Mouse (Mus musculus): ENCODE results near the gene 2810006K23Rik. TPM values are rescaled to one million over a fixed set of nuclear protein-coding genes. Genes with fewer than 3 reads are reported as not detected.

The 2810006K23Rik gene
- polyA plus RNA-seq, 1 experiment, result 8.0 TPM

- Histone ChIP-seq H3K27me3 (replicated peaks; ENCODE audit: control insufficient read depth, insufficient read depth, low read length) (no peaks in the 10 kb centered on the region), H3K4me3 (ENCODE audit: insufficient read depth, low read depth, low read length) (no peak overlapping the region), H3K36me3 (ENCODE audit: control insufficient read depth, insufficient read depth, low read length) (peaks cover 3% of the 10 kb centered on the region; the same call in 1 of the 2 replicates), H3K27ac (ENCODE audit: insufficient read depth, low read depth, low read length) (no peak overlapping the region), H3K4me1 (ENCODE audit: control insufficient read depth, insufficient read depth, low read length) (no peaks in the 10 kb centered on the region)
- TF ChIP-seq POLR2A (IDR thresholded peaks at IDR 0.05; ENCODE audit: low read depth, low read length) (no peak), CTCF (conservative IDR thresholded peaks at IDR 0.05; ENCODE audit: insufficient read depth, insufficient read length, low read depth, low read length) (no peak)
- no peak for DNase-seq
- WGBS, result 82% methylated on average over 8 of the region's 8 CpGs
These were observed 15.0 kb downstream of the 2810006K23Rik start for GRCm38 (mm10) chr5:124342897-124343296.

DNA sequence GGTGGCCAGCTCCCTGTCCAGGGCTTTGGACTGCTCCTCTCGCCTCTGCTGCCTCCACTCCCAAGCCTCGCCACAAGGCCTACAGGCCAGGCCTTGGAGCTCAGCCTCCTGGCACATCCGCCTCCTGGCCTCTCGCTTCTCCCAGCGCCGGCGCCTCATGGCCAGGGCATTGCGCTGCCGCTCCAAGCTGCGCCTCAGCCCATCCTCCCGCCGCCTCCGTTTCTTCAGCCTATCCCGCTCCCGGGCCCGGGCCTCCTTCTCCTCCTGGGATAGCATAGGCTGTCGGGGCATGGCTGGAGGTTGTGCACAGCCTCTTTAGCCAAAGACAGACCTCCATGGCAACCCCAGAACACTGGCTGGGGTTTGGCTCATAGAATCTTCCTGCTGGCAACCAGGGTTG lies 21.3 kb downstream of the 2810006K23Rik start:
- H3K27me3 ChIP-seq (replicated peaks; ENCODE audit: control insufficient read depth, insufficient read depth, low read length), result no peaks in the 10 kb centered on the region
- H3K4me1 ChIP-seq (ENCODE audit: control insufficient read depth, insufficient read depth, low read length), result peaks cover 7% of the 10 kb centered on the region
- TF ChIP-seq POLR2A (IDR thresholded peaks at IDR 0.05; ENCODE audit: low read depth, low read length) (no peak), CTCF (conservative IDR thresholded peaks at IDR 0.05; ENCODE audit: insufficient read depth, insufficient read length, low read depth, low read length) (no peak)
- peaks cover 6% of the 10 kb centered on the region; the same call in 1 of the 2 replicates for H3K36me3 ChIP-seq (ENCODE audit: control insufficient read depth, insufficient read depth, low read length)
- H3K27ac ChIP-seq (ENCODE audit: insufficient read depth, low read depth, low read length), result no peak overlapping the region
- H3K4me3 ChIP-seq (ENCODE audit: insufficient read depth, low read depth, low read length), result no peak overlapping the region
- WGBS, result 87% methylated on average over 17 of the region's 17 CpGs
- no peak for DNase-seq

- WGBS, result 79% methylated on average over 2 of the region's 2 CpGs
- no peak overlapping the region for H3K4me3 ChIP-seq (ENCODE audit: insufficient read depth, low read depth, low read length)
- DNase-seq, result no peak
- peaks cover 6% of the 10 kb centered on the region; the same call in 1 of the 2 replicates for H3K36me3 ChIP-seq (ENCODE audit: control insufficient read depth, insufficient read depth, low read length)
- TF ChIP-seq CTCF (conservative IDR thresholded peaks at IDR 0.05; ENCODE audit: insufficient read depth, insufficient read length, low read depth, low read length) (no peak), POLR2A (IDR thresholded peaks at IDR 0.05; ENCODE audit: low read depth, low read length) (no peak)
- H3K27me3 ChIP-seq (replicated peaks; ENCODE audit: control insufficient read depth, insufficient read depth, low read length), result no peaks in the 10 kb centered on the region
- H3K27ac ChIP-seq (ENCODE audit: insufficient read depth, low read depth, low read length), result no peak overlapping the region
- H3K4me1 ChIP-seq (ENCODE audit: control insufficient read depth, insufficient read depth, low read length), result peaks cover 7% of the 10 kb centered on the region
These were observed 22.5 kb downstream of the 2810006K23Rik start for GRCm38 (mm10) chr5:124350350-124350749.

DNA sequence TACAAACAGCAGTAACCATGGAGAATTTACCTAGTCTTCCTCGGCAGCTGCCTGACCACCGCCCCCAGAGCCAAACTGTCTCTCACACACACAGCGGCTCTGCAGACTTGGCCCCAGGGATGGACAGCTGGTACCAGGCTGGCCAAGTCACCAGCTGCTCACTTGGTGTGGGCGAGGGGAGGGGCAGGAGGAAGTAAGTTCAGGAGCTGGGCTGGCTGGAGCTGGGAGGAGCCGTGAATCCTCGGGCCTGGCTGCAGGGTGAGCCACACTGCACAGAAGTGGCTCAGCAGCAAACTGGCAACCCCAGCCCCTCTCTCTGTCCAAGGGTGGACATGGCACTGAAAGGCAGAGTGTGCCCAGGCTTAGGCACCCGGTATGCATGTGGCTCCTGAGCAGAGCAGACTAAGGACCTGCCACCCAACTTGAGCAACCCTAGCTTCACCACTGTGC lies 23.2 kb downstream of the 2810006K23Rik start:
- Histone ChIP-seq H3K27ac (ENCODE audit: insufficient read depth, low read depth, low read length) (no peak overlapping the region), H3K4me1 (ENCODE audit: control insufficient read depth, insufficient read depth, low read length) (peaks cover 7% of the 10 kb centered on the region), H3K4me3 (ENCODE audit: insufficient read depth, low read depth, low read length) (no peak overlapping the region), H3K27me3 (replicated peaks; ENCODE audit: control insufficient read depth, insufficient read depth, low read length) (no peaks in the 10 kb centered on the region), H3K36me3 (ENCODE audit: control insufficient read depth, insufficient read depth, low read length) (peaks cover 4% of the 10 kb centered on the region; the same call in 1 of the 2 replicates)
- 17% methylated on average over 7 of the region's 7 CpGs for WGBS
- TF ChIP-seq POLR2A (IDR thresholded peaks at IDR 0.05; ENCODE audit: low read depth, low read length), result no peak
- TF ChIP-seq CTCF (conservative IDR thresholded peaks at IDR 0.05; ENCODE audit: insufficient read depth, insufficient read length, low read depth, low read length), result no peak
- DNase-seq, result peak; percentile 57

- DNase-seq, result no peak
- H3K27me3 ChIP-seq (replicated peaks; ENCODE audit: control insufficient read depth, insufficient read depth, low read length), result no peaks in the 10 kb centered on the region
- H3K4me1 ChIP-seq (ENCODE audit: control insufficient read depth, insufficient read depth, low read length), result peaks cover 7% of the 10 kb centered on the region
- peaks cover 3% of the 10 kb centered on the region; the same call in 1 of the 2 replicates for H3K36me3 ChIP-seq (ENCODE audit: control insufficient read depth, insufficient read depth, low read length)
- TF ChIP-seq CTCF (conservative IDR thresholded peaks at IDR 0.05; ENCODE audit: insufficient read depth, insufficient read length, low read depth, low read length), result no peak
- no peak for TF ChIP-seq POLR2A (IDR thresholded peaks at IDR 0.05; ENCODE audit: low read depth, low read length)
- H3K27ac ChIP-seq (ENCODE audit: insufficient read depth, low read depth, low read length), result no peak overlapping the region; the same call in 1 of the 2 replicates
- WGBS, result 63% methylated on average over 3 of the region's 3 CpGs
- no peak overlapping the region for H3K4me3 ChIP-seq (ENCODE audit: insufficient read depth, low read depth, low read length)
These were observed 23.7 kb downstream of the 2810006K23Rik start for GRCm38 (mm10) chr5:124351604-124352003.

DNA sequence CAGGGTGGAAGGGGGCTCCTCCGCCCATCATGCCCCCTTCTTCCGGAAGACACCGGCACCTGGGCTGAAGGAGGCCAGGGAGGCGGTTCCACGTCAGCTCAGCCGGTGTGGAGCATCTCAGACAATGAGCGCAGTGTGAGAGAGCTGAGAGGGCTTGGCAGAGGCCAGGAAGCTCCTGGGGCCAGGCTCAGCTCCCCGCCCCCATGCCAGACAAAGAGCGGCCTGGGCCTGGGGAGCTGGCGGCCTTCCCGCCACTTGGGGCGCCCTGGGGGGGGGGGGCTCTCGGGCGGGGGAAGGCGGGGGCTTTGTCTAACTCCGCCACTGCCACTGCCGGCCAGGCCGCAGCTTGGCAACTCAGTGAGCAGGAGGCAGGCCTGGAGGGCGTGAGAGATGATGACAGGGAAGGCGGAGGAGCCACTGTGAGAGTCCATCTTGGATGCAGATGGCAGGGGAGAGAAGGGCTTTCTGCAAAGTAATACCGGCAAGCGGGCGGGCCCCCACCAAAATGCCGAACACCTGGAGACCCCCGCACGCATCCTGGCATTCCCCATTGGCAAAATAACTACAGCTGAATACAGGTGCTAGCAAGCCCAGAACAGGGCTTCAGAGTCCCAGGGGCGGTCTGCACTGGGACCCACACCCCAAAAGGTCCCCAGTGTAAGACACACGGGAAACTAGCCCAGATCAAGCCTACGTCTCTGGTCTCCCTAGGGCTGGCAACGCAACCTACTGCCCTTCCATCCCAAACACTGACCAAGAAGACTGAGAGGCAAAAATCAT lies 24.4 kb downstream of the 2810006K23Rik start:
- TF ChIP-seq POLR2A (IDR thresholded peaks at IDR 0.05; ENCODE audit: low read depth, low read length) (no peak), CTCF (conservative IDR thresholded peaks at IDR 0.05; ENCODE audit: insufficient read depth, insufficient read length, low read depth, low read length) (no peak)
- Histone ChIP-seq H3K4me3 (ENCODE audit: insufficient read depth, low read depth, low read length) (peak overlapping the region; percentile 84), H3K4me1 (ENCODE audit: control insufficient read depth, insufficient read depth, low read length) (peaks cover 7% of the 10 kb centered on the region), H3K27me3 (replicated peaks; ENCODE audit: control insufficient read depth, insufficient read depth, low read length) (no peaks in the 10 kb centered on the region), H3K36me3 (ENCODE audit: control insufficient read depth, insufficient read depth, low read length) (peaks cover 3% of the 10 kb centered on the region; the same call in 1 of the 2 replicates), H3K27ac (ENCODE audit: insufficient read depth, low read depth, low read length) (peak overlapping the region; percentile 10)
- WGBS, result 6% methylated on average over 30 of the region's 30 CpGs
- peak; percentile 83 for DNase-seq

- WGBS, result 1% methylated on average over 32 of the region's 32 CpGs
- DNase-seq, result no peak
These were observed 25.3 kb downstream of the 2810006K23Rik start for GRCm38 (mm10) chr5:124353011-124353725.

More at GRCm38 (mm10) chr5:124353011-124353725, 25.3 kb downstream of the 2810006K23Rik start:
- no peak for TF ChIP-seq POLR2A (IDR thresholded peaks at IDR 0.05; ENCODE audit: low read depth, low read length)
- no peak for TF ChIP-seq CTCF (conservative IDR thresholded peaks at IDR 0.05; ENCODE audit: insufficient read depth, insufficient read length, low read depth, low read length)
- Histone ChIP-seq H3K36me3 (ENCODE audit: control insufficient read depth, insufficient read depth, low read length) (peaks cover under 1% of the 10 kb centered on the region; the same call in 1 of the 2 replicates), H3K27ac (ENCODE audit: insufficient read depth, low read depth, low read length) (peak overlapping the region; percentile 56), H3K4me1 (ENCODE audit: control insufficient read depth, insufficient read depth, low read length) (peaks cover 7% of the 10 kb centered on the region), H3K27me3 (replicated peaks; ENCODE audit: control insufficient read depth, insufficient read depth, low read length) (no peaks in the 10 kb centered on the region), H3K4me3 (ENCODE audit: insufficient read depth, low read depth, low read length) (peak overlapping the region; percentile 84)
